Comparison of ENCODE assay signal across 9 mouse cellular contexts in the genomic region with DNA sequence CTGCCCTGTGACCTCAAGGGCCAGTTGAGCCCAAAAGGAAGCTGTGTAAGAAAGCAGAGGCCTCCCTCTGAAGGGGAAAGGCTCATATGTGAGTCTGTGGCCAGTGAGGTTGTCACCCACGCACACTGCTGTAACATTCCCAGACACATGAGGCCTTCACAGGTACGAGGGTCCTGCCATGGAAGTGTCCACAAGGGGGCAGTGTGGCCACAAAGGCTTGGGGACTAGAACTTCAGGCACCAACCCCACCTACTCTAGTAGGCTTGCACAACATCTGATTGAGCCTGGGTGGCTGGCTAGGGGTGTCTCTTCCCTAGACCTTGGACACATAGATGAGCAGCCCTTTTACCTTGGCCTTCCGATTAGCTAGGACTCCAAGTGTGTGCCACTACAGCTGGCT. TPM values are rescaled to one million over a fixed set of nuclear protein-coding genes. Genes with fewer than 3 reads are reported as not detected.
DNase-seq lines count a peak whose midpoint lies in the region; ATAC-seq and TF ChIP-seq lines count a peak whose summit lies in the region.
"Had no signal": no experiment of that assay in that cellular context is flagged by ENCODE, and none has a peak within 500 bp of the region (broad histone marks: within the 10 kb centered on the region; RNA-seq: fewer than 3 reads in every experiment).

No protein-coding gene starts in this region.

- no peaks in the 10 kb centered on the region for H3K27me3 ChIP-seq in intestine, postnatal 0 days (replicated peaks; ENCODE audit: control insufficient read depth, insufficient read depth, low read length)
- H3K27me3 ChIP-seq in intestine, embryonic 15.5 days (replicated peaks): no peaks in the 10 kb centered on the region
- peaks cover 4% of the 10 kb centered on the region; the same call in 1 of the 2 replicates for H3K27me3 ChIP-seq in embryonic facial prominence, embryonic 13.5 days
- H3K27me3 ChIP-seq in hindbrain, postnatal 0 days (ENCODE audit: insufficient read depth, low read length): no peaks in the 10 kb centered on the region
- peaks cover 2% of the 10 kb centered on the region; the same call in 1 of the 2 replicates for H3K27me3 ChIP-seq in limb, embryonic 11.5 days (ENCODE audit: control insufficient read depth, insufficient read depth, low read length)

- WGBS in intestine, postnatal 0 days: 24% methylated on average over 3 of the region's 3 CpGs
- WGBS in intestine, embryonic 15.5 days: 25% methylated on average over 3 of the region's 3 CpGs
- WGBS in embryonic facial prominence, embryonic 13.5 days: 27% methylated on average over 3 of the region's 3 CpGs
- 31% methylated on average over 3 of the region's 3 CpGs for WGBS in hindbrain, postnatal 0 days
- 27% methylated on average over 3 of the region's 3 CpGs for WGBS in limb, embryonic 11.5 days

- no peak overlapping the region for H3K4me3 ChIP-seq in intestine, postnatal 0 days (ENCODE audit: low read depth, low read length)
- H3K4me3 ChIP-seq in intestine, embryonic 15.5 days (replicated peaks): no peak overlapping the region
- no peak overlapping the region for H3K4me3 ChIP-seq in embryonic facial prominence, embryonic 13.5 days
- H3K4me3 ChIP-seq in hindbrain, postnatal 0 days (ENCODE audit: low read length): no peak overlapping the region
- H3K4me3 ChIP-seq in limb, embryonic 11.5 days (ENCODE audit: low read depth, low read length): no peak overlapping the region
- H3K4me3 ChIP-seq: erythroblast, embryonic 14.5 days had no signal

- no peak overlapping the region for H3K4me2 ChIP-seq in intestine, postnatal 0 days (replicated peaks; ENCODE audit: low read depth)
- no peak overlapping the region for H3K4me2 ChIP-seq in intestine, embryonic 15.5 days (replicated peaks)
- H3K4me2 ChIP-seq in embryonic facial prominence, embryonic 13.5 days: no peak overlapping the region
- no peak overlapping the region for H3K4me2 ChIP-seq in hindbrain, postnatal 0 days (ENCODE audit: low read depth, low read length)
- no peak overlapping the region for H3K4me2 ChIP-seq in limb, embryonic 11.5 days (ENCODE audit: low read depth, severe bottlenecking)

- no peaks in the 10 kb centered on the region for H3K9me3 ChIP-seq in intestine, postnatal 0 days (ENCODE audit: control insufficient read depth)
- H3K9me3 ChIP-seq in intestine, embryonic 15.5 days: no peaks in the 10 kb centered on the region
- H3K9me3 ChIP-seq in embryonic facial prominence, embryonic 13.5 days: no peaks in the 10 kb centered on the region
- H3K9me3 ChIP-seq in hindbrain, postnatal 0 days (ENCODE audit: low read length): no peaks in the 10 kb centered on the region
- no peaks in the 10 kb centered on the region for H3K9me3 ChIP-seq in limb, embryonic 11.5 days (ENCODE audit: control insufficient read depth, low read length)

- H3K4me1 ChIP-seq in intestine, postnatal 0 days (replicated peaks; ENCODE audit: control insufficient read depth, insufficient read depth, low read length): peaks cover 5% of the 10 kb centered on the region
- no peaks in the 10 kb centered on the region for H3K4me1 ChIP-seq in intestine, embryonic 15.5 days (replicated peaks)
- peaks cover 14% of the 10 kb centered on the region for H3K4me1 ChIP-seq in embryonic facial prominence, embryonic 13.5 days
- H3K4me1 ChIP-seq in hindbrain, postnatal 0 days (ENCODE audit: insufficient read depth, low read length): peaks cover 5% of the 10 kb centered on the region; the same call in 1 of the 2 replicates
- no peaks in the 10 kb centered on the region for H3K4me1 ChIP-seq in limb, embryonic 11.5 days (ENCODE audit: control insufficient read depth, insufficient read depth, low read length)

- no peak overlapping the region for H3K27ac ChIP-seq in intestine, postnatal 0 days (ENCODE audit: low read depth, low read length)
- H3K27ac ChIP-seq in intestine, embryonic 15.5 days: no peak overlapping the region
- H3K27ac ChIP-seq in embryonic facial prominence, embryonic 13.5 days: no peak overlapping the region
- no peak overlapping the region for H3K27ac ChIP-seq in hindbrain, postnatal 0 days
- H3K27ac ChIP-seq in limb, embryonic 11.5 days (replicated peaks; ENCODE audit: low read depth, low read length): no peak overlapping the region

- no peaks in the 10 kb centered on the region for H3K36me3 ChIP-seq in intestine, postnatal 0 days (ENCODE audit: control insufficient read depth, insufficient read depth)
- H3K36me3 ChIP-seq in intestine, embryonic 15.5 days: no peaks in the 10 kb centered on the region
- no peaks in the 10 kb centered on the region for H3K36me3 ChIP-seq in embryonic facial prominence, embryonic 13.5 days
- no peaks in the 10 kb centered on the region for H3K36me3 ChIP-seq in hindbrain, postnatal 0 days (ENCODE audit: insufficient read depth, low read length)
- H3K36me3 ChIP-seq in limb, embryonic 11.5 days (ENCODE audit: control insufficient read depth, insufficient read depth, low read length): no peaks in the 10 kb centered on the region

- peak; percentile 88 for DNase-seq in adrenal gland, postnatal 25 days
- peak; percentile 65 for DNase-seq in hindbrain, postnatal 0 days (ENCODE audit: low spot score)
- DNase-seq in limb, embryonic 11.5 days (ENCODE audit: low spot score): peak; percentile 83
- peak; percentile 66 to 75 for DNase-seq in thymus, adult 18-20 months

- peak; percentile 95 for TF ChIP-seq CTCF in intestine, postnatal 0 days (IDR thresholded peaks at IDR 0.05; ENCODE audit: low read depth)
- TF ChIP-seq CTCF in hindbrain, postnatal 0 days (IDR thresholded peaks at IDR 0.05; ENCODE audit: low read depth): peak; percentile 82

- H3K9ac ChIP-seq in intestine, postnatal 0 days (ENCODE audit: low read depth, low read length): no peak overlapping the region
- no peak overlapping the region for H3K9ac ChIP-seq in intestine, embryonic 15.5 days
- 0 out of 2 replicates have a peak overlapping the region, but pooled peaks have one; percentile 27 for H3K9ac ChIP-seq in embryonic facial prominence, embryonic 13.5 days
- H3K9ac ChIP-seq in hindbrain, postnatal 0 days (replicated peaks; ENCODE audit: low read length): no peak overlapping the region
- H3K9ac ChIP-seq in limb, embryonic 11.5 days (ENCODE audit: low read length): no peak overlapping the region

- ATAC-seq in intestine, postnatal 0 days: no peak
- no peak for ATAC-seq in intestine, embryonic 15.5 days
- ATAC-seq in embryonic facial prominence, embryonic 13.5 days (ENCODE audit: insufficient number of reproducible peaks, insufficient read depth, low FRiP score, low TSS enrichment, low read depth): no peak
- no peak for ATAC-seq in hindbrain, postnatal 0 days
- no peak for ATAC-seq in limb, embryonic 11.5 days (ENCODE audit: insufficient number of reproducible peaks, low FRiP score, low TSS enrichment, low read depth)
- peak; percentile 47 for ATAC-seq in neutrophil, adult 5-6 weeks (ENCODE audit: extremely low read depth, insufficient number of reproducible peaks, low FRiP score, poor library complexity, severe bottlenecking)

RNA-seq across cellular contexts. Expression of a gene that starts 4.1 kb away (rescaled TPM):
- polyA plus RNA-seq in intestine, postnatal 0 days (2015; fragmentation: Nextera tagmentation; extraction: Ambion mirVana): 8.9 and 10.3 TPM in 2 replicates
- 14.4 and 16.2 TPM in 2 replicates for polyA plus RNA-seq in intestine, embryonic 15.5 days (2015; fragmentation: Nextera tagmentation; extraction: Ambion mirVana)
- total RNA-seq in adrenal gland, postnatal 25 days (2021): 14.9 and 24.7 TPM in 2 replicates
- polyA plus RNA-seq in embryonic facial prominence, embryonic 13.5 days (2015; fragmentation: Nextera tagmentation; extraction: Ambion mirVana): 24.6 and 25.2 TPM in 2 replicates
- 11.1 and 12.8 TPM in 2 replicates for total RNA-seq in hindbrain, postnatal 0 days (2014; rRNA removed)
- 14.1 and 14.5 TPM in 2 replicates for polyA plus RNA-seq in hindbrain, postnatal 0 days (2015; fragmentation: Nextera tagmentation; extraction: Ambion mirVana)
- polyA plus RNA-seq in limb, embryonic 11.5 days (2014; fragmentation: Nextera tagmentation; extraction: Ambion mirVana): 4.1 and 4.4 TPM in 2 replicates
- 69.4 and 75.8 TPM in 2 replicates for total RNA-seq in neutrophil, adult 5-6 weeks (2017)
- polyA plus RNA-seq: erythroblast, embryonic 14.5 days had no signal

RNA-seq across cellular contexts. Expression of a gene that starts 7.7 kb away (rescaled TPM):
- polyA plus RNA-seq in intestine, postnatal 0 days (2015; fragmentation: Nextera tagmentation; extraction: Ambion mirVana): 3.6 and 6.1 TPM in 2 replicates
- polyA plus RNA-seq in intestine, embryonic 15.5 days (2015; fragmentation: Nextera tagmentation; extraction: Ambion mirVana): 4.5 and 6.2 TPM in 2 replicates
- 16.6 and 19.9 TPM in 2 replicates for total RNA-seq in adrenal gland, postnatal 25 days (2021)
- polyA plus RNA-seq in embryonic facial prominence, embryonic 13.5 days (2015; fragmentation: Nextera tagmentation; extraction: Ambion mirVana): 8.3 and 13.9 TPM in 2 replicates
- total RNA-seq in hindbrain, postnatal 0 days (2014; rRNA removed): 29.8 and 37.7 TPM in 2 replicates
- 12.0 and 14.1 TPM in 2 replicates for polyA plus RNA-seq in hindbrain, postnatal 0 days (2015; fragmentation: Nextera tagmentation; extraction: Ambion mirVana)
- 7.5 and 10.8 TPM in 2 replicates for polyA plus RNA-seq in limb, embryonic 11.5 days (2014; fragmentation: Nextera tagmentation; extraction: Ambion mirVana)
- total RNA-seq in neutrophil, adult 5-6 weeks (2017): 105 and 107 TPM in 2 replicates

RNA-seq across cellular contexts. Expression of a gene that starts 55.6 kb away (rescaled TPM):
- 59.4 and 62.7 TPM in 2 replicates for polyA plus RNA-seq in intestine, postnatal 0 days (2015; fragmentation: Nextera tagmentation; extraction: Ambion mirVana)
- 141 and 149 TPM in 2 replicates for polyA plus RNA-seq in intestine, embryonic 15.5 days (2015; fragmentation: Nextera tagmentation; extraction: Ambion mirVana)
- 139 and 181 TPM in 2 replicates for total RNA-seq in adrenal gland, postnatal 25 days (2021)
- 196 and 208 TPM in 2 replicates for polyA plus RNA-seq in embryonic facial prominence, embryonic 13.5 days (2015; fragmentation: Nextera tagmentation; extraction: Ambion mirVana)
- total RNA-seq in hindbrain, postnatal 0 days (2014; rRNA removed): 272 and 279 TPM in 2 replicates
- 165 and 166 TPM in 2 replicates for polyA plus RNA-seq in hindbrain, postnatal 0 days (2015; fragmentation: Nextera tagmentation; extraction: Ambion mirVana)
- polyA plus RNA-seq in limb, embryonic 11.5 days (2014; fragmentation: Nextera tagmentation; extraction: Ambion mirVana): 149 and 155 TPM in 2 replicates
- total RNA-seq in neutrophil, adult 5-6 weeks (2017): 399 and 418 TPM in 2 replicates
